Mouse (Mus musculus) CH12.LX (cell line): ENCODE results near the gene Lama1.

ENCODE experiments used
- CHD1 ChIP-seq: IDR thresholded peaks from 2 replicates; pipeline ENCODE4 v1.6.1; 2012; ENCODE audit warnings: low read depth, low read length, improper control_type of control experiment, inconsistent platforms
- CTCF ChIP-seq, 2 experiments: IDR thresholded peaks in 1 of 2; conservative IDR thresholded peaks in 1 of 2; 2 replicates each; pipeline ENCODE4 v1.5.1; 2011 to 2012; ENCODE audit warnings: low read depth in 2 of 2, low read length in 2 of 2, improper control_type of control experiment in 1 of 2, inconsistent platforms in 1 of 2, mild to moderate bottlenecking in 1 of 2, moderate library complexity in 1 of 2
- EP300 ChIP-seq: IDR thresholded peaks from 2 replicates; pipeline ENCODE4 v1.6.1; 2011; ENCODE audit warnings: low read length, improper control_type of control experiment
- MAX ChIP-seq: IDR thresholded peaks from 2 replicates; pipeline ENCODE4 v1.6.1; 2011; ENCODE audit warnings: low read length, improper control_type of control experiment
- NRF1 ChIP-seq: IDR thresholded peaks from 2 replicates; pipeline ENCODE4 v1.6.1; 2014; ENCODE audit warnings: low read depth, mild to moderate bottlenecking, inconsistent platforms, low read length, improper control_type of control experiment, moderate library complexity
- RAD21 ChIP-seq: IDR thresholded peaks from 2 replicates; pipeline ENCODE4 v1.6.1; 2011; ENCODE audit warnings: low read depth, mild to moderate bottlenecking, low read length, improper control_type of control experiment, moderate library complexity
- TBP ChIP-seq: conservative IDR thresholded peaks from 2 replicates; pipeline ENCODE4 v1.6.1; 2011; ENCODE audit warnings: low read depth, low read length, improper control_type of control experiment
- ZNF384 ChIP-seq: IDR thresholded peaks from 2 replicates; pipeline ENCODE4 v1.6.1; 2012; ENCODE audit warnings: low read depth, low read length, improper control_type of control experiment, inconsistent platforms

DNA sequence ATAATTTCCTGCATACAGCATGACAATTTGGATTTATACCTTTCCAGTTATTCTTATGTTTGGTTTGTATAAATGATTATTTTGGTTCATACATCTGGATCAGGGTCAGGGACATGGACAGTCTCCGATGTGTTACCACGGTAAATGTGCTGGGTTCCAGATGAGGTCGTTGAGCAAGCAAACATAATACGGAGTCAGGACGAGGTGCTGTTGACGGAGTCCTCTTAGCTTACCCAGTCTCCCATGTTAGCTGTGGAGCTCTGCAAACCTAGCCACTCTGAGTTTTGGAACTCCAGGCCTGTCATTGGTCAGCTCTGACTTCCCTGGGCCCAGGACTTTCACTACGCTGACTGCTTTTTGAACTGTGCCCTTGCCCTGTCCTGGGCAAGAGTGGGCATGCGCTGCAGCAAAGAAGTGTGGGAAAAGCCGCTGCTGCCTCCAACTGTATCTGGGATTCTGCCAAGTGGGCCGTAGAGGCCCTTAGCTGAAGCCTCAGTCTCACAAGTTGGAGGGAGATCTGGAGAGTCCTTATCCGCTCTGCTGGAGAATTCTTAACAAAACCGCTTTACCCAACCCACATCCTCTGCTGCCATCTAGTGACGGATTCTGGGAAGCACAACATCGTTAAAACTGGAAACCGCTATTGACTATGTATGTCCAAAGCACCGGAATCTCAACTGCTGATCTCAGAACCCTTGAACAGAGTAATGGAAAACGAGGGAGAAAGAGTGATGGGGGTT is 140.5 kb downstream of the Lama1 start:
- TF ChIP-seq EP300 (no peak), MAX (no peak), RAD21 (peak; percentile 1), ZNF384 (no peak), TBP (no peak), CTCF (conservative IDR thresholded peaks at IDR 0.05 in 1 of 2, IDR thresholded peaks at IDR 0.05 in 1 of 2; ENCODE audit: low read depth in 2 of 2, low read length in 2 of 2) (no peak), NRF1 (no peak), CHD1 (no peak)
